Mouse (Mus musculus) cerebellum, postnatal 36 days (tissue): ENCODE measurements around the gene Mrgprb4.

Experiments
- DNase-seq, 2 experiments: peaks; one replicate each; pipeline ENCODE4 v3.0.0; 2021 to 2022; ENCODE audit warnings: mixed read lengths in 2 of 2

Gene Mrgprb4

DNA sequence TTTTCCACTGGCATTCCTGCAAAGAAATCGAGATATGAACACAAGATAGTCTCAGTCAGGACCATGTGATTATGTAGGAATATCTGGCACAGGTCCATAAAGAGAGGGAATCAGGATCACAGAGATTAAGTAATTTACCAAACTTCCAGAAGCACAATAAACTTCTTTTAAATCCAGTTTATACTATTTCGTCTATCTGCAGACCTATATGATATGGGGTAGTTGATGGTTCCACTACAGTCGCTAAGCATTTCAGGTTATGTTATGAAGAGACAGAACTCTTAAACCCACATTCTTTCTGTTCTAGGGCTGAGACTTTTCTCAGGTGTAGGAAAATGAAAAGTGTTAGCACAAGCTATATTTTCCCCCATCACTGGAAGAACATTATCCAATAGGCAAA lies at the start of gene Mrgprb4:
Gene Mrgprb4, minus strand, starts transcription at position 101 of the 400 bp plus-strand sequence.
- DNase-seq, result no peak

DNA sequence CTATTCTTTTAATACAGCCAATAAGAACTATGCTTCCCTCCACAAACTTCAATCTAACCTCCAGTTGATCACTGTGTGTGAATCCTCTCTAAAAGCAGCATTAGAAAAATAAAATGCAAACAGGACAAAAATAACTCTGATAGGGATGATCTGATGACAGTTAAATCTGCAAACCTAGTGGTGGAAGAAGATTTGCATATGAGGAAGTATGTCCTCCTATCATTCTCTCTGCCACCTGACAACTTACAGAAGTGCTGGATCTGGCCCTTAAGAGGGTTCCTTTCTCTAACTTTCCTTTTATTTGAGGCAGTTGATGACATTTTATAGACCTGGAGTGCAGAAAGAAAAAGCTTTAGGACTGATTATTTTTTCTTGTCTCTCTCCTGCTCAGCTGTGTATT lies 27.0 kb upstream of the Mrgprb4 start:
- no peak for DNase-seq

DNA sequence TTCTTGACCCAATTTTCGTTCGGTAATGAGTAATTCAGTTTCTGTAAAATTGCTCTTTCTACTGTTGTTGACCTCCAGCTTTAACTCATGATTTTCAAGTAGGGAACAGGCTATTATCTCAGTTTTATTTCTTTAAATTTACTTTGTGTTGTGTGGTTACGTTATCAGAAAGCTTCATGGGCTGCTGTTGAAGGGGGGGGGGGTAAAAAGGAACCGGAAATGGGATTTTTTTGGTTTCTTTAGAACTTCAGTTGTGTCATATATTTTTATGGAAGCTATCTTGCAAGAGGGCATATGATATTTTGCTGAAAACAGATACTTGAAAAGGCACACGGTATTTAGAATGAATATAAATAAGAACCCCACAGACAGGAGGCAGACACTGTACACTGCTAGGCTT lies 26.0 kb upstream of the Mrgprb4 start:
- DNase-seq, result no peak

DNA sequence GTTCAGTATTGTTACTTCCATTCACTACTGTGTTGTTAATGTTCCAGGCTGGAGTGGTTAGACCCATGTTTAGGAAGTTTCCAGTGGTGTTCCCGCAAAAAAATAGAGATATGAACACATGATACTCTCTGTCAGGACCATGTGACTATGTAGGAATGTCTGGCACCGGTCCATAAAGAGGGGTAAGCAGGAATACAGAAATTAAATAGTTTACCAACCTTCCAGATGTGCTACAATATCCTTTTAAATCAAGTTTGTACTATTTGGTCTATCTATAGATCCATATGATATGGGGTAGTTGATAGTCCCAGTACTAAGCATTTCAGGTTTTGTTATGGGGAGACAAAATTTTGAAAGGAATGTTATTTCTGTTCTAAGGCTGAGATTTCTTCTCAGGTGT lies 30.2 kb downstream of the Mrgprb4 start, which contains the start of gene Mrgprb5:
Gene Mrgprb5, minus strand, starts transcription at position 101 of the 400 bp plus-strand sequence.
- DNase-seq, result no peak

DNA sequence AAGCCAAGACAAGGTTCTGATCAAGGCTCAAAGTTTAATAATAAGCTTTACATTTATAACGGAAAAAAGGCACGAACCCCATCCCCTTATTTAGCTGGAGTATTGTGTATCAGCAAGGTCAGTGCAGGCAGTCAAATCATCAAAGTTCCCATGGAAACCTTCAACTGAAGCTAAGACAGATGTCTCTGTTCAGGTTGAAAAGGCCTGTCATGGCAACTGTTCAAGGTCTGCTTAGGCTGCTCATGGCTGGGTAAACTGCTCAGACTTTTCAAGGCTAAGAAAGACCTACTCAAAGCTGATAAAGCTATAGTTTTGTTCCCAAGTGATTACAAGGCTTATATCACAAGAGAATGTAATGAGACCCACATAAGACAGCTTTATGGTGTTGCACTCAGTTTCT lies 31.6 kb downstream of the Mrgprb4 start:
- no peak for DNase-seq
